Mouse (Mus musculus): Measurements from ENCODE around the gene Lhfpl3. TPM values are rescaled to one million over a fixed set of nuclear protein-coding genes. Genes with fewer than 3 reads are reported as not detected.
A peak's percentile ranks its signal among the peaks of the same experiment; 100 is the strongest.

Lhfpl3 gene
- polyA plus RNA-seq, 1 experiment from 2014 or later = 0.66 TPM

DNA sequence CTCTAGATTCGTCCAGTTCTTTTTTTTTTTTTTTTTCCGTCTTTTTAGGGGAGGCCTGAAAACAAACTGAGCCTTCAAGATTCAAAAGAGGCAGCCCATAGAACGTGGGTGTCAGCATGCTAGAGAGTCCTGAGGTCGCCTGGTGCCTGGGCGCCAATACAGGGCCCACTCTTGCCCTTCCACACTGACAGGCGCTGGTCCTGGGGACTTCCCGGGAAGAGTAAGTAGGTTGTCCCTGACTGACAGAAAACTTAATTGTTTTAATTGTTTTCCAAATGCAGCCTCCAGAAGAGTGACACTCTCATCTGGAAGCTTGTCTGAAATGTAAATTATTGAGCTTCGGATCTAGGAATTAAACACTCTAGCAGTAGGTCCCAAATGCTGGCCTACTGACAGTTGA lies 479.8 kb downstream of the Lhfpl3 start:
- ATAC-seq (replicated peaks; ENCODE audit: insufficient number of reproducible peaks, low FRiP score, low TSS enrichment, low read depth) (no peak), DNase-seq (ENCODE audit: low spot score) (no peak)
- Histone ChIP-seq H3K27me3 (ENCODE audit: control insufficient read depth, insufficient read depth, low read length) (no peaks in the 10 kb centered on the region), H3K4me3 (ENCODE audit: low read depth, low read length) (no peak overlapping the region), H3K9ac (replicated peaks; ENCODE audit: low read length) (no peak overlapping the region), H3K27ac (replicated peaks; ENCODE audit: low read depth, low read length) (no peak overlapping the region), H3K36me3 (replicated peaks; ENCODE audit: control insufficient read depth, insufficient read depth, low read depth, low read length) (no peaks in the 10 kb centered on the region), H3K4me2 (ENCODE audit: low read depth, low read length) (no peak overlapping the region), H3K9me3 (replicated peaks; ENCODE audit: control insufficient read depth, low read length) (no peaks in the 10 kb centered on the region), H3K4me1 (ENCODE audit: control insufficient read depth, insufficient read depth, low read length) (no peaks in the 10 kb centered on the region)
- 22% methylated on average over 8 of the region's 8 CpGs for WGBS

DNA sequence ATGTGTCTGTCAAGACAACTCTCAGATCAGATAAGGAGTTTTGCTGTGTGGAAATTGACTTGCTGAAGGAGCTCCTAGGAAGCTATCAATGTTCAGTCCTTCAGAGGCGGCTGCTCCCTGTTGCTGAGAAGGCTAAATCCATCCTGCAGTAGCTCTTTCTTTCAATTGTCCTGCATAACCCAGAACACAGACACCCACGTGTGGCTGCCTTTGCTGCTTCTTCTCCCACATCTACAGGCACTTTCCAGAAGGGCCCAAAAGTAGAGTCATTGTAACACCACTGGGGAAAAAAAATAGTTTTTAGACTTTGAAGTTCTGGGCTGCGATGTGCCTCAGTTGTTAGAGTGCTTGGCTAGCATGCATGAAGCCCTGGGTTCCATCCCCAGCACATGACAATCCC lies 480.9 kb downstream of the Lhfpl3 start:
- Histone ChIP-seq H3K9ac (replicated peaks; ENCODE audit: low read length) (no peak overlapping the region), H3K4me3 (ENCODE audit: low read depth, low read length) (no peak overlapping the region), H3K36me3 (replicated peaks; ENCODE audit: control insufficient read depth, insufficient read depth, low read depth, low read length) (no peaks in the 10 kb centered on the region), H3K4me1 (ENCODE audit: control insufficient read depth, insufficient read depth, low read length) (no peaks in the 10 kb centered on the region), H3K4me2 (ENCODE audit: low read depth, low read length) (no peak overlapping the region), H3K9me3 (replicated peaks; ENCODE audit: control insufficient read depth, low read length) (no peaks in the 10 kb centered on the region), H3K27me3 (ENCODE audit: control insufficient read depth, insufficient read depth, low read length) (no peaks in the 10 kb centered on the region), H3K27ac (replicated peaks; ENCODE audit: low read depth, low read length) (no peak overlapping the region)
- ATAC-seq (replicated peaks; ENCODE audit: insufficient number of reproducible peaks, low FRiP score, low TSS enrichment, low read depth) = no peak
- 70% methylated on average over 3 of the region's 3 CpGs for WGBS
- no peak for DNase-seq (ENCODE audit: low spot score)

DNA sequence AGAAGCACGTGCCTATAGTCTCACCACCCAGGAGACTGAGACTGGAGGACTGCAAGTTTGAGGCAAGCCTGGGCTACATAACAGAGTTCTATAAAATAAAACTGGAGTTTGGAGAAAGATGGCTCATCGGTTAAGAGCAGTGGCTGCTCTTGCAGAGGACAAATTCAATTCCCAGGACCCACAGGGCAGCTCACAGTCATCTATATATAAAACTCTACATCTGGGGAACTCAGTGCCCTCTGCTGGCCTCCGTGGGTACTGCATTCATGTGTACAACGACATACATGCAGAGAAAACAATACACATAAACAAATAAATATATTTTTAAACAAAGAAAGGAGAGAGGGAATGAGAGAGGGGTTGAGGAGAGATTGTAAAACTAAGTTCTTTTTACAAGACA lies 501.1 kb downstream of the Lhfpl3 start:
- DNase-seq (ENCODE audit: low spot score) (peak; percentile 56), ATAC-seq (replicated peaks; ENCODE audit: insufficient number of reproducible peaks, low FRiP score, low TSS enrichment, low read depth) (no peak)
- H3K9ac ChIP-seq (replicated peaks; ENCODE audit: low read length) = no peak overlapping the region

DNA sequence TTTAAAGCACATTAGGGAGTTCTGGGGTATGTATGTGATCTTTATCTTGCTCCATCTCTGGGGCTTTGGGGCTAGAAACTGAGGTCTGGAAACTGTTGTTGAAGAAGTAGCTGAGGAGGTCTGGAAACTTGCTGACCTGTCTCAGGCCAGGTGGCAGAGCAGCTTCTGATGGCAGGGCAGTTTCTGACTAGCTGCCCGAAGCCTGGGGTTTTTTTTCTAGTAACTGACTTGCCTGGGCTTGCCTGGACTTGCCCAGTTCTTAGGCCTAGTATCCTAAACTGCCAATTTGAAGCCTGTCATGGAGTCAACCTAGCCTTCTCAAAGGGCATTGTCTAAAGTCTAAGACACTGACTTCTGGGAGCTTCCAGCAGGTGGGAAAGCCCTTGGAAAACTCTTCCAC lies 501.9 kb downstream of the Lhfpl3 start:
- H3K4me3 ChIP-seq (ENCODE audit: low read depth, low read length) = no peak overlapping the region
- no peak overlapping the region for H3K9ac ChIP-seq (replicated peaks; ENCODE audit: low read length)
- ATAC-seq (replicated peaks; ENCODE audit: insufficient number of reproducible peaks, low FRiP score, low TSS enrichment, low read depth) = no peak
- H3K9me3 ChIP-seq (replicated peaks; ENCODE audit: control insufficient read depth, low read length) = no peaks in the 10 kb centered on the region
- no peaks in the 10 kb centered on the region for H3K4me1 ChIP-seq (ENCODE audit: control insufficient read depth, insufficient read depth, low read length)
- no peaks in the 10 kb centered on the region for H3K27me3 ChIP-seq (ENCODE audit: control insufficient read depth, insufficient read depth, low read length)
- H3K4me2 ChIP-seq (ENCODE audit: low read depth, low read length) = no peak overlapping the region
- H3K27ac ChIP-seq (replicated peaks; ENCODE audit: low read depth, low read length) = no peak overlapping the region
- WGBS = 73% methylated on average over 1 of the region's 1 CpGs
- no peak for DNase-seq (ENCODE audit: low spot score)
- no peaks in the 10 kb centered on the region for H3K36me3 ChIP-seq (replicated peaks; ENCODE audit: control insufficient read depth, insufficient read depth, low read depth, low read length)

More for the DNA sequence above, 501.1 kb downstream of the Lhfpl3 start:
- H3K4me3 ChIP-seq (ENCODE audit: low read depth, low read length) = no peak overlapping the region
- no peak overlapping the region for H3K27ac ChIP-seq (replicated peaks; ENCODE audit: low read depth, low read length)
- H3K4me2 ChIP-seq (ENCODE audit: low read depth, low read length) = no peak overlapping the region
- no peaks in the 10 kb centered on the region for H3K36me3 ChIP-seq (replicated peaks; ENCODE audit: control insufficient read depth, insufficient read depth, low read depth, low read length)
- no peaks in the 10 kb centered on the region for H3K9me3 ChIP-seq (replicated peaks; ENCODE audit: control insufficient read depth, low read length)
- H3K4me1 ChIP-seq (ENCODE audit: control insufficient read depth, insufficient read depth, low read length) = no peaks in the 10 kb centered on the region
- H3K27me3 ChIP-seq (ENCODE audit: control insufficient read depth, insufficient read depth, low read length) = no peaks in the 10 kb centered on the region
- WGBS = 48% methylated on average over 4 of the region's 4 CpGs

DNA sequence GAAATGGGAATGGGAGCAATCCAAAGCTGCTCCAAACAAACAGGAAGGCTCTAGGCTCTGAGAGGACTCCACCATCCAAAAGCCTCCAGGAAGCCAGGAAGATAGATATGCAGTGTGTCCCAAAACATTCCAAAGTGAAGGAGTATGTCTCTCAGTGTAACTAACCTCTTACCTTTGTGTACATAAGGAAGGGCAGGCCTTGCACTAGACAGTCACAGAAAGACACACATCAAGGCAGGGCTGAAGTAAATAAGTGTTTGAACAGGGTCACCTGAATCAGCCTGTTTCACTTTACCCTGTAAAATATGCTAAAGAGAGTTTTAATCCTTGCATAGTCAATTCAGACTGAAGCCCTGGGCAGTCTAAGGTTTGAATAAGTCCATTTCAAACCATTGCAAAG lies 502.4 kb downstream of the Lhfpl3 start:
- Histone ChIP-seq H3K27ac (replicated peaks; ENCODE audit: low read depth, low read length) (no peak overlapping the region), H3K9ac (replicated peaks; ENCODE audit: low read length) (no peak overlapping the region), H3K4me3 (ENCODE audit: low read depth, low read length) (no peak overlapping the region), H3K27me3 (ENCODE audit: control insufficient read depth, insufficient read depth, low read length) (no peaks in the 10 kb centered on the region), H3K9me3 (replicated peaks; ENCODE audit: control insufficient read depth, low read length) (no peaks in the 10 kb centered on the region), H3K4me1 (ENCODE audit: control insufficient read depth, insufficient read depth, low read length) (no peaks in the 10 kb centered on the region), H3K4me2 (ENCODE audit: low read depth, low read length) (no peak overlapping the region), H3K36me3 (replicated peaks; ENCODE audit: control insufficient read depth, insufficient read depth, low read depth, low read length) (no peaks in the 10 kb centered on the region)
- DNase-seq (ENCODE audit: low spot score) = no peak
- no peak for ATAC-seq (replicated peaks; ENCODE audit: insufficient number of reproducible peaks, low FRiP score, low TSS enrichment, low read depth)

DNA sequence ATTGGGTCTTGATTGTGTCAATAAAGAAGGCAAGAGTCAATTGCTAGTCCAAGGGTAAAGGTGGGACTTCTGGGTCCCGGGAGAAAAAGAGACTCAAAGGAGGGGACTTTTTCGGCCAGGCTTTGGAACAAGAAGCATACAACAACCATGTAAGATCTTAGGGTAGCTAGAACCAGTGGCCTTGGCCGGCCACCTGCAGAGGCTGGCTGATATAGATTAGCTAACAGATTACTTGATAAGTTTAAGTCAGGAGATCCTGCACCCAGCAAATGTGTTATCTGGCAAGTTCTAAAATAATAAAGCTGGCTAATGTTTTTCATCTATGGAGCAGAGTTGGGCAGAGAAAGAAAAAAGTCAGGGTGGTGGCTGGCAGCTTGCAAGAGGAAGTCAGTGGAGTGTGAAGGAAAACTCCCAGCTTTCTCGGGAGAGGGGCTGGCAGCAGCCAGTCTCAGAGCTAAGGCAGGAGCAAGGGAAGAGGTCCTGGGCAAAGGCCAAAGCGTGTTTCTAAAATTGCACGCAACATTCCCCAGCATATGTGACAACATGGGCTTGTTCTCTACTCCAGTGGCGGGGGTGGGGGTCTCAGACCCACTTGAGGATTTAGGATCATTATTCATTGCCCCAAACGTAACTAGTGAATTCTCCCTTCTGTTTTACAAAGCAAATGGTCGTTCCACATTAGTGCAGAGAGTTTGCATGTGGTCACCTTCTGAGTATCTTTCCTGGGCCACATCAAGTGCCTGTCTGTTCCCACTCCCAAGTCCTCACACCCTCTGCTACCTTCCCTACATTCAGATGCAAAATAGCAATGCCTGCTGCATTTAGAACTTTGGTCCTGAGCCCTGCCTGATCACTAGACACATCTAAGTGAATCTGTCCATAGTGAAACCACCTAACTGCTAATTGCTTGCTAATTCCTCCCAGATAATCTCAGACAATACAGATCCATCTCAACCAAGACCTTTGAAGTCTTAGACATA lies 504.3 kb downstream of the Lhfpl3 start:
- Histone ChIP-seq H3K4me1 (ENCODE audit: control insufficient read depth, insufficient read depth, low read length) (no peaks in the 10 kb centered on the region), H3K27ac (replicated peaks; ENCODE audit: low read depth, low read length) (no peak overlapping the region), H3K27me3 (ENCODE audit: control insufficient read depth, insufficient read depth, low read length) (no peaks in the 10 kb centered on the region), H3K36me3 (replicated peaks; ENCODE audit: control insufficient read depth, insufficient read depth, low read depth, low read length) (no peaks in the 10 kb centered on the region), H3K9me3 (replicated peaks; ENCODE audit: control insufficient read depth, low read length) (no peaks in the 10 kb centered on the region), H3K4me3 (ENCODE audit: low read depth, low read length) (no peak overlapping the region), H3K4me2 (ENCODE audit: low read depth, low read length) (no peak overlapping the region), H3K9ac (replicated peaks; ENCODE audit: low read length) (no peak overlapping the region)
- ATAC-seq (replicated peaks; ENCODE audit: insufficient number of reproducible peaks, low FRiP score, low TSS enrichment, low read depth) = no peak
- 52% methylated on average over 9 of the region's 9 CpGs for WGBS
- no peak for DNase-seq (ENCODE audit: low spot score)

DNA sequence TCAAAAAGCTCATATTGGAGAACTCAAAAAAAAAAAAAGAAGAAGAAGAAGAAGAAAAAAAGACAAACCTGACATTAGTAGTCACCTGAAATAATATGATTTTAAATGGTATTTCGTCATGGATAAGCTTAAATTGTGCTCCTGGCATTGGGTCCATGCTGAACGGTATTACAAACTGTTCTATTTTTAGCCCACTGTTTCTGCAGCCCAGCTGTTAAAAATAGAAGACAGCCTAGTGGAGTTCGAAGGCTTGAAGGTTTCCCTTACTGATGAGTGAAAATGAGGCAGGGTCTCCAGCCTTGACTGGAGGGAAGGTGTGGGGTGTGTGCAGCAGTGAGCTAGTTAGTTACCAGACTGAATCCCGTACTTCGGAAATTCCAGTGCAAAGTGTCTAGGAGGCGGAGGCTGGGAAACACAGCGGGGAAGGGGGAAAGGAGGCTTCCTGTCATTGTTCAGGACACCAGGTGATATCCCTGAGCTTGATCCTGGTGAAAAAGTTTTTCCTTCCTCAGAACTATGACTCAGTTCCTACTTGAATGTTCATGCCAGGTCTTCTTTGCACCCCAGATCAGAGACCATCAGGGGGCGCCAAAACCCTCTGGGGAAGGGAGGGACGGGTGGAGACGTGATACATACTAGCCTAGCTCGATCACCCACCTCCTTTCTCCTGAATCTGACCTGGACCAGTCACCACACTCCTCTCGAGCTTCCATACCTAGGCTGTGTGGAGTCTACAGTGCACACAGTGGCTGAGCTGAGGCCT lies 505.8 kb downstream of the Lhfpl3 start:
- DNase-seq (ENCODE audit: low spot score) (peak; percentile 53), ATAC-seq (replicated peaks; ENCODE audit: insufficient number of reproducible peaks, low FRiP score, low TSS enrichment, low read depth) (no peak)
- H3K36me3 ChIP-seq (replicated peaks; ENCODE audit: control insufficient read depth, insufficient read depth, low read depth, low read length) = no peaks in the 10 kb centered on the region
- no peak overlapping the region for H3K4me2 ChIP-seq (ENCODE audit: low read depth, low read length)
- no peak overlapping the region for H3K9ac ChIP-seq (replicated peaks; ENCODE audit: low read length)
- H3K9me3 ChIP-seq (replicated peaks; ENCODE audit: control insufficient read depth, low read length) = no peaks in the 10 kb centered on the region
- 38% methylated on average over 12 of the region's 12 CpGs for WGBS
- no peaks in the 10 kb centered on the region for H3K4me1 ChIP-seq (ENCODE audit: control insufficient read depth, insufficient read depth, low read length)
- H3K27ac ChIP-seq (replicated peaks; ENCODE audit: low read depth, low read length) = no peak overlapping the region
- no peaks in the 10 kb centered on the region for H3K27me3 ChIP-seq (ENCODE audit: control insufficient read depth, insufficient read depth, low read length)
- no peak overlapping the region for H3K4me3 ChIP-seq (ENCODE audit: low read depth, low read length)
